Mouse (Mus musculus): ENCODE data around the gene Gm21882.
"Not testable (repeated sequence)": the region's sequence is repeated elsewhere in the genome, so short reads cannot be mapped to it uniquely, and the experiment has no call there.

The Gm21882 gene

GRCm38 (mm10) chrY:40381423-40381822 is at the start of gene Gm21882:
Gene Gm21882 (minus strand): TSS chrY:40381523.
- DNase-seq (ENCODE audit: low spot score) = not testable (repeated sequence)

All from MN1 (cell line).